Mouse (Mus musculus) heart, postnatal 25 days (tissue): ENCODE results near the gene Chd4. TPM values are rescaled to one million over a fixed set of nuclear protein-coding genes. Genes with fewer than 3 reads are reported as not detected.

ENCODE experiments used
- DNase-seq: peaks from one replicate; pipeline ENCODE4 v3.0.0; 2022; ENCODE audit warnings: low spot score
- intact Hi-C: fragments of 180-260 bp; cut with DNase I; formaldehyde crosslinking; loops from one replicate; pipeline ENCODE4 v1.15.1; 2025
- microRNA-seq: library from miRNA; unstranded; fragments of <30 nt; microRNA quantifications from one replicate; pipeline ENCODE4 v1.2.0, GENCODE M21; 2022
- total RNA-seq, 2 experiments: library from RNA; stranded (reverse); gene quantifications; 2 replicates each; pipeline ENCODE4 v1.2.3; 2021

Chd4 gene
- total RNA-seq, 2 experiments from 2014 or later, result 111 to 116 TPM

DNA sequence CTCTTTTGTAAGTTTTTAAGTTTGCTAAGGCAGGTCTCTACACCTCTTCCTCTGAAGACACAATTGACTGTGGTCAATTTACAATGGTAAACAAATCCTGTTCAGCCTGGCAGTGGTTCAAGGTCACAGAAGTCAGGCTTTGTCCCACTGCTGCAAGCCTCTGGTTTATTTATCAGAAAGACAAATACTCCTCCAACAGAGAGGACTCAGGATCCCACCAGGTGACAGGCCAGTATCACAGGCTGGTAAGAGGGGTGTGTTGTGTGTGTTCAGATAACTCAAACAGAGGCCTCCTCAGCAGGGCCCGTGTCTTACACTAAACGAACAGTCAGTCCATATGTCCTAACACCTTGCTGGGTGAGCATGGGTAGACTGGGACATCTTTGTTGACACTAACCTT, 76.7 kb downstream of the Chd4 start:
- DNase-seq, result no peak
- intact Hi-C loops, result no loop called here

- no peak for DNase-seq
- intact Hi-C loops, result no loop called here
Observed at GRCm38 (mm10) chr6:125173256-125173655, 77.5 kb downstream of the Chd4 start.

DNA sequence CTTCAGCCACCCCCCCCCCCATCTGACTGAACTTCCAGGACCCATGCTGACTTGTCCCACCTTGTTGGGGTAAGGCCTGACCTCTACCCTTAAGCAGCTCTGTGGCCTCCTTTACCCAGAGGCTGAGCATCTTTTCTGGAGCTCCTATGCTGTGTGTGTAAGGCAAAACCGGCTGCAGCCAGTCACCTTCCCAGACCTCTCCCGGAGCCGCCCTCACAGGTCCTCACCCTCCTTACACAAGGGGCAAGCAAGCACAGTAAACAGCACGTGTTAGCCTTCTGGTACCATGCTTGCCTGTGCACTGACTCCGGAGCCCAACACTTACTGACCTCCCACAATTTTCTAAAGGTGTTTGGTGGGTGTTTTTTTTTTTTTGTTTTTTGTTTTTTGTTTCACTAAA, 79.7 kb downstream of the Chd4 start:
- DNase-seq, result no peak
- intact Hi-C loops, result no loop called here

DNA sequence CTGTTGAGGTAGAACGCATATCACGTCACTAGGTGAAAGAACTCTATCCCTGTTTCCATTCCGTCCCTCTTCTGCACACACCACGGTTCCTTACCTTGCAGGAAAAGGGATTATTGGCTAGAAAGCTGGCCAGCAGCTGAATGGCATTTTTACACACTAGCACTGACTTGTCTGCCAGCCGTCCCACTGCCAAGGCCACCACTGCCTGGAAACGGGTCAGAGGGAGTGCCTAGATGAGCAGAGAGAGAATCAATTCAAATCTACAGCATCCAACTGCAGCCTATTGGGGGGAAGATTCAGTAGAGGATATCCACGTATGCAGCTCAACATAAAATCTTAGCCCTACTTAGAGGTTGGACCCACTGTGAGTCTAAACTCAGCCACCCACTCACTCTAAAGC, 83.8 kb downstream of the Chd4 start:
- DNase-seq, result no peak
- intact Hi-C loops, result no loop called here

Small RNA genes within 50 kb of the gene (microRNA-seq; reads per million reads assigned to microRNA genes)
- 0.83 reads per million for gene Mir7045

Other genes starting within 250 kb of the Chd4 start
- gene P3h3, start 238.2 kb upstream of the Chd4 start, total RNA-seq, result 10 to 100 TPM; 12.3 to 13.5 TPM
- gene Gpr162, start 232.0 kb upstream of the Chd4 start, total RNA-seq, result 1 to 10 TPM in 1 of 2 experiments, under 1 TPM in 1; 0.62 to 1.0 TPM
- 1 to 10 TPM in 1 of 2 experiments, under 1 TPM in 1; 0.73 to 1.3 TPM for gene Cd4, start 207.8 kb upstream of the Chd4 start, total RNA-seq
- gene Lag3, start 184.3 kb upstream of the Chd4 start, total RNA-seq, result under 1 TPM; 0.34 to 0.83 TPM
- gene Ptms, start 175.9 kb upstream of the Chd4 start, total RNA-seq, result 100 to 1,000 TPM; 235 to 245 TPM
- 100 to 1,000 TPM; 205 to 207 TPM for gene Mlf2, start 164.6 kb upstream of the Chd4 start, total RNA-seq
- 10 to 100 TPM; 85.8 to 88.6 TPM for gene Cops7a, start 130.4 kb upstream of the Chd4 start, total RNA-seq
- gene Pianp, start 99.3 kb upstream of the Chd4 start, total RNA-seq, result 1 to 10 TPM in 1 of 2 experiments, under 1 TPM in 1; 0.49 to 1.1 TPM
- gene Zfp384, start 86.8 kb upstream of the Chd4 start, total RNA-seq, result 10 to 100 TPM; 19.2 to 22.0 TPM
- gene Ing4, start 56.2 kb upstream of the Chd4 start, total RNA-seq, result 10 to 100 TPM; 35.0 to 35.6 TPM
- 1 to 10 TPM; 2.5 to 4.1 TPM for gene Acrbp, start 46.3 kb upstream of the Chd4 start, total RNA-seq
- not detected for gene Lpar5, start 28.1 kb upstream of the Chd4 start, total RNA-seq
- gene Nop2, start 35.9 kb downstream of the Chd4 start, total RNA-seq, result 10 to 100 TPM; 19.4 to 20.0 TPM
- 10 to 100 TPM in 1 of 2 experiments, 1 to 10 TPM in 1; 7.1 to 12.0 TPM for gene Iffo1, start 49.3 kb downstream of the Chd4 start, total RNA-seq
- gene Gapdh, start 70.5 kb downstream of the Chd4 start, total RNA-seq, result 1,000 to 10,000 TPM; 4,843 to 4,911 TPM
- 10 to 100 TPM; 21.9 to 26.8 TPM for gene Ncapd2, start 95.7 kb downstream of the Chd4 start, total RNA-seq
- gene Mrpl51, start 95.8 kb downstream of the Chd4 start, total RNA-seq, result 100 to 1,000 TPM; 308 to 324 TPM
- gene Vamp1, start 119.6 kb downstream of the Chd4 start, total RNA-seq, result 1 to 10 TPM; 6.2 to 6.3 TPM
- gene Tapbpl, start 135.9 kb downstream of the Chd4 start, total RNA-seq, result 1 to 10 TPM; 4.1 to 5.0 TPM
- gene Cd27, start 141.0 kb downstream of the Chd4 start, total RNA-seq, result under 1 TPM; 0.16 to 0.36 TPM
- not detected for gene Tuba3a, start 190.1 kb downstream of the Chd4 start, total RNA-seq
- gene Ltbr, start 217.9 kb downstream of the Chd4 start, total RNA-seq, result 10 to 100 TPM; 27.4 to 31.8 TPM
- gene Scnn1a, start 224.7 kb downstream of the Chd4 start, total RNA-seq, result under 1 TPM; 0.70 TPM